Mouse (Mus musculus) heart, embryonic 14.5 days (tissue): ENCODE measurements around the gene Trak1. TPM values are rescaled to one million over a fixed set of nuclear protein-coding genes. Genes with fewer than 3 reads are reported as not detected.

Source experiments
- ATAC-seq: fragments of 200-750 bp; cut with Nextera tagmentation; 2 replicates; pipeline ENCODE4 v1.8.0; 2017; ENCODE audit warnings: low read depth, moderate TSS enrichment; ENCODE audit not compliant: insufficient number of reproducible peaks, insufficient read depth, low FRiP score
- H3K27ac ChIP-seq, 2 experiments: fragments of 200-500 bp in 1 of 2; fragments of 300-500 bp in 1 of 2; sonication (generic) in 1 of 2; replicated peaks in 1 of 2; 2 replicates each; pipeline ENCODE4 v1.5.1; 2012 to 2014; ENCODE audit warnings: low read depth in 2 of 2, low read length in 2 of 2, control low read depth in 1 of 2, mild to moderate bottlenecking in 1 of 2, mixed read lengths in 1 of 2; ENCODE audit not compliant: control insufficient read depth in 1 of 2, insufficient read depth in 1 of 2
- H3K27me3 ChIP-seq: fragments of 300-500 bp; sonication (generic); 2 replicates; pipeline ENCODE4 v1.6.1; 2014; ENCODE audit warnings: mild to moderate bottlenecking, low read length, control low read depth; ENCODE audit not compliant: control insufficient read depth, insufficient read depth
- H3K36me3 ChIP-seq: fragments of 300-500 bp; sonication (generic); 2 replicates; pipeline ENCODE4 v1.6.1; 2014; ENCODE audit warnings: mild to moderate bottlenecking, control low read depth, low read length, mixed read lengths; ENCODE audit not compliant: control insufficient read depth, insufficient read depth
- H3K4me1 ChIP-seq, 2 experiments: fragments of 200-500 bp in 1 of 2; fragments of 300-500 bp in 1 of 2; sonication (generic) in 1 of 2; 2 replicates each; pipeline ENCODE4 v1.6.1; 2012 to 2014; ENCODE audit warnings: low read length in 2 of 2, control low read depth in 1 of 2, mixed read lengths in 1 of 2; ENCODE audit not compliant: control insufficient read depth in 2 of 2, insufficient read depth in 2 of 2
- H3K4me2 ChIP-seq: fragments of 300-500 bp; sonication (generic); 2 replicates; pipeline ENCODE4 v1.6.1; 2014; ENCODE audit warnings: mild to moderate bottlenecking, low read length
- H3K4me3 ChIP-seq, 2 experiments: fragments of 200-500 bp in 1 of 2; fragments of 300-500 bp in 1 of 2; sonication (generic) in 1 of 2; 2 replicates each; pipeline ENCODE4 v1.5.1; 2012 to 2014; ENCODE audit warnings: low read length in 2 of 2, mild to moderate bottlenecking in 2 of 2, control low read depth in 1 of 2, low read depth in 1 of 2, moderate library complexity in 1 of 2; ENCODE audit not compliant: control insufficient read depth in 1 of 2, insufficient read depth in 1 of 2
- H3K9ac ChIP-seq: fragments of 300-500 bp; sonication (generic); 2 replicates; pipeline ENCODE4 v1.6.1; 2014; ENCODE audit warnings: mild to moderate bottlenecking, low read length
- H3K9me3 ChIP-seq: fragments of 300-500 bp; sonication (generic); 2 replicates; pipeline ENCODE4 v1.6.1; 2016; ENCODE audit warnings: low read length, control low read depth; ENCODE audit not compliant: control insufficient read depth
- WGBS: fragments of 180-500 bp; shearing (Covaris S2); extraction: QIAGEN DNeasy Blood & Tissue Kit; methylation state at CpG from one replicate; pipeline ENCODE4 v1.1.7; 2014; 5-methylcytosine and 5-hydroxymethylcytosine counted together
- polyA plus RNA-seq: library from polyadenylated mRNA; unstranded; fragments of >200 nt; fragmentation: Nextera tagmentation; extraction: Ambion mirVana; gene quantifications from 2 replicates; pipeline ENCODE4 v1.2.1, GENCODE M21; 2014

Trak1 gene
- polyA plus RNA-seq, 1 experiment from 2014 or later, result 41.3 TPM

DNA sequence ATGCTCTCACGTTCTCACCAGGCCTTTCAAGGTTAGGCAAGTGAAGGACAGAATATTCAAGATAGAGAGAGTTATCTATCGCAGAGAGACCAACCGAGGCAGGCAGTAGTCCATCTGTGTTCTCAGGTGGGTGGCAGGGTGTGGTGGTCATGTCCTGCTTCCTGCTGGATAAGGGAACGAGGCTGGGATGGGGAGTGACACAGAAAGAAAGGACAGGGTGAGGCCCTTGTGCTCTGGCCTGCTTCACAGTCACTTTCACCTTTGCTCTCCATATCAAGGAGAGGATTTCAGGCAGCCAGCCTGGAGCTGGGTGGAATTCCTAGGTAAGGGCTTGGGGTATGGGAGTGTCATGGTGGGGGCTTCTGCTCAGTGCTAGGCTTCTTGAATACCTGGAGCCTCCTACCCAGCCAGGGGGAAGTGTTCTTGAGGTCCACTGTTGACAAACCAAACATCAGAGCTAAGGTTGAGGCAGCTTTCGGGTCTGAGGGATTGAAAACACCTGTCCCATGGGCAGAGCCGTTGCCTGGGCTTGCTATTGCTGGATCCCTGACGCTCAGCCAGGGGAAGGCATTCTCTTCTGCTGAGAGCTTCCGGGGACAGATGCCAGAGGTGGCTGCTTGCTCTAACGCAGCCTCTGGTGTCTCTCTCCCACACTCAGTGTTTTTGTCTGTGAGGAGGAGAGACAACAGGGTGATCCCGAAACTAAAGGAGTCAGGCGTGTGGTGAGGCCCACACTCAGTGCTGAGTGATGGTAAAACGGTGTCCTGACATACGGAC, 159.6 kb downstream of the Trak1 start:
- Histone ChIP-seq H3K9ac (no peak overlapping the region), H3K4me2 (no peak overlapping the region), H3K36me3 (peaks cover 89% of the 10 kb centered on the region), H3K4me1 (peaks cover 7 to 8% of the 10 kb centered on the region in 2 experiments; a peak in 3 of 4 replicates), H3K27me3 (no peaks in the 10 kb centered on the region), H3K27ac (no peak overlapping the region), H3K9me3 (no peaks in the 10 kb centered on the region), H3K4me3 (no peak overlapping the region)
- no peak for ATAC-seq
- WGBS, result 58% methylated on average over 13 of the region's 13 CpGs

GRCm38 (mm10) chr9:121458466-121458865, 161.2 kb downstream of the Trak1 start:
- ATAC-seq, result no peak
- no peak overlapping the region for H3K9ac ChIP-seq
- H3K4me3 ChIP-seq, result no peak overlapping the region
- 32% methylated on average over 8 of the region's 8 CpGs for WGBS
- H3K4me2 ChIP-seq, result no peak overlapping the region
- no peaks in the 10 kb centered on the region for H3K27me3 ChIP-seq
- H3K36me3 ChIP-seq, result peaks cover 93% of the 10 kb centered on the region
- H3K4me1 ChIP-seq, result peaks cover 4 to 5% of the 10 kb centered on the region in 2 experiments; a peak in 3 of 4 replicates
- H3K9me3 ChIP-seq, result no peaks in the 10 kb centered on the region
- no peak overlapping the region for H3K27ac ChIP-seq

- Histone ChIP-seq H3K27me3 (no peaks in the 10 kb centered on the region), H3K4me3 (no peak overlapping the region), H3K4me2 (no peak overlapping the region), H3K27ac (no peak overlapping the region), H3K36me3 (peaks cover 90% of the 10 kb centered on the region), H3K9me3 (no peaks in the 10 kb centered on the region), H3K9ac (no peak overlapping the region), H3K4me1 (peaks cover 4 to 5% of the 10 kb centered on the region in 2 experiments; a peak in 3 of 4 replicates)
- ATAC-seq, result no peak
- 72% methylated on average over 2 of the region's 2 CpGs for WGBS
Measured at GRCm38 (mm10) chr9:121459950-121460349, 162.6 kb downstream of the Trak1 start.

DNA sequence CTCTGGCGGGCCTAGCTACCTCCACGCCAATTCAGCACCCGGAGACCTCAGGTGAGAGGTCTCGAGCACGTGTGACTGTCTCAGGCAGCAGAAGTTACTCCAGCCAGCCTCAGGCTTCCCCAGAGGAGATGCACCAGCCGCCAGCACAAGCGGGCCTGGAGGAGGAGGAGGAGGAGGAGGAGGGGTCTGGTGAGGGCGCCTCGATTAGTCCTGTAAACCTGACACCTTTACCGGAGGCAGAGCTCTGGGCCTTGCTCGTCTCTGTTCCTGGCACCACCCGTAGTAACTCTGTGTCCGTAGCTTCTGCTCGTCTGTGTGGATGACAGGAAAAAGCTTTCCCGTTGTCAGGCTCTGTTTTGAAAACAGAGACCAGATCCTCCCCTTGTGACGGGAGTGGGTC, 163.2 kb downstream of the Trak1 start:
- no peak overlapping the region for H3K27ac ChIP-seq
- no peak for ATAC-seq
- no peaks in the 10 kb centered on the region for H3K9me3 ChIP-seq
- peaks cover 4 to 5% of the 10 kb centered on the region in 2 experiments; a peak in 3 of 4 replicates for H3K4me1 ChIP-seq
- peaks cover 85% of the 10 kb centered on the region for H3K36me3 ChIP-seq
- no peaks in the 10 kb centered on the region for H3K27me3 ChIP-seq
- no peak overlapping the region for H3K4me2 ChIP-seq
- whole genome bisulfite sequencing, result 63% methylated on average over 16 of the region's 16 CpGs
- H3K4me3 ChIP-seq, result no peak overlapping the region
- no peak overlapping the region for H3K9ac ChIP-seq

DNA sequence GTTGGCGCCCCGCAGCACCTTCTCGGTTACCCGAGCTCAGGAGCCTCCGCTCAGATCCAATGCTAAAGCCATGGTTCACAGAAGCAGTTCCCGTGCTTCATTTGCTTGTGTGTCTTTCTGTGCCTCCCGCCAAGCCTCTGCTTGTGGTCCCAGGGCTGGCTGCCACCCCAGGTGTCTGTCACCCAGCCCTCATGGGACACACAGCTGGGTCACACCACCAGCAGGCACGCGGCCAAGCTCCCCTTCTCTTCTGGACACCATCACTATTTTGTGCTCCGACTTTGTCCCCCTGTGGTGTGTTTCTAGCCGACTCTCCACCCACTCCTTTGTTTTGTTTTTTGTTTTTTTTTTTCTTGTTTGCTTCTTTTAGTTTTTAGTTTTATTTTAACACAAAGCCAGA, 170.2 kb downstream of the Trak1 start:
- no peak overlapping the region for H3K9ac ChIP-seq
- H3K4me2 ChIP-seq, result no peak overlapping the region
- no peaks in the 10 kb centered on the region for H3K27me3 ChIP-seq
- H3K27ac ChIP-seq, result no peak overlapping the region
- 79% methylated on average over 11 of the region's 11 CpGs for WGBS
- H3K36me3 ChIP-seq, result peaks cover 61% of the 10 kb centered on the region
- peaks cover 2 to 6% of the 10 kb centered on the region in 2 experiments; a peak in 1 of 4 replicates for H3K4me1 ChIP-seq
- no peaks in the 10 kb centered on the region for H3K9me3 ChIP-seq
- no peak overlapping the region for H3K4me3 ChIP-seq
- no peak for ATAC-seq

GRCm38 (mm10) chr9:121469711-121470110, 172.4 kb downstream of the Trak1 start:
- Histone ChIP-seq H3K36me3 (peaks cover 64% of the 10 kb centered on the region), H3K27ac (no peak overlapping the region), H3K9me3 (no peaks in the 10 kb centered on the region), H3K4me2 (no peak overlapping the region), H3K4me1 (peaks cover 2 to 6% of the 10 kb centered on the region in 2 experiments; a peak in 1 of 4 replicates), H3K4me3 (no peak overlapping the region), H3K9ac (no peak overlapping the region), H3K27me3 (no peaks in the 10 kb centered on the region)
- no peak for ATAC-seq
- WGBS, result 90% methylated on average over 6 of the region's 6 CpGs

- Histone ChIP-seq H3K4me3 (no peak overlapping the region), H3K27me3 (no peaks in the 10 kb centered on the region), H3K4me1 (peaks cover 3% of the 10 kb centered on the region in 2 experiments; a peak in 1 of 4 replicates), H3K9ac (no peak overlapping the region), H3K4me2 (no peak overlapping the region), H3K36me3 (peaks cover 47% of the 10 kb centered on the region), H3K9me3 (no peaks in the 10 kb centered on the region), H3K27ac (no peak overlapping the region)
- no peak for ATAC-seq
- WGBS, result 74% methylated on average over 5 of the region's 5 CpGs
Measured at GRCm38 (mm10) chr9:121474771-121475170, 177.5 kb downstream of the Trak1 start.
